Mouse (Mus musculus) CH12.LX (cell line): Measurements from ENCODE around the gene Cttnbp2nl.

Source experiments
- CTCF ChIP-seq, 2 experiments: IDR thresholded peaks in 1 of 2; conservative IDR thresholded peaks in 1 of 2; 2 replicates each; pipeline ENCODE4 v1.5.1; 2011 to 2012; ENCODE audit warnings: low read depth in 2 of 2, low read length in 2 of 2, improper control_type of control experiment in 1 of 2, inconsistent platforms in 1 of 2, mild to moderate bottlenecking in 1 of 2, moderate library complexity in 1 of 2
- E2F4 ChIP-seq: IDR thresholded peaks from 2 replicates; pipeline ENCODE4 v1.6.1; 2011; ENCODE audit warnings: low read depth, low read length, improper control_type of control experiment; ENCODE audit not compliant: insufficient replicate concordance
- EP300 ChIP-seq: IDR thresholded peaks from 2 replicates; pipeline ENCODE4 v1.6.1; 2011; ENCODE audit warnings: low read length, improper control_type of control experiment
- HCFC1 ChIP-seq: IDR thresholded peaks from 2 replicates; pipeline ENCODE4 v1.6.1; 2012; ENCODE audit warnings: low read depth, mild to moderate bottlenecking, inconsistent platforms, low read length, improper control_type of control experiment
- MAZ ChIP-seq: IDR thresholded peaks from 2 replicates; pipeline ENCODE4 v1.6.1; 2012; ENCODE audit warnings: low read depth, mild to moderate bottlenecking, inconsistent platforms, low read length, improper control_type of control experiment, moderate library complexity
- NELFE ChIP-seq: IDR thresholded peaks from 2 replicates; pipeline ENCODE4 v1.6.1; 2011; ENCODE audit warnings: low read depth, low read length, improper control_type of control experiment
- NRF1 ChIP-seq: IDR thresholded peaks from 2 replicates; pipeline ENCODE4 v1.6.1; 2014; ENCODE audit warnings: low read depth, mild to moderate bottlenecking, inconsistent platforms, low read length, improper control_type of control experiment, moderate library complexity
- RCOR1 ChIP-seq: conservative IDR thresholded peaks from 2 replicates; pipeline ENCODE4 v1.6.1; 2012; ENCODE audit warnings: low read depth, mild to moderate bottlenecking, inconsistent platforms, low read length, improper control_type of control experiment
- TCF12 ChIP-seq: IDR thresholded peaks from 2 replicates; pipeline ENCODE4 v1.6.1; 2014; ENCODE audit warnings: low read depth, mild to moderate bottlenecking, inconsistent platforms, low read length, improper control_type of control experiment
- UBTF ChIP-seq: IDR thresholded peaks from 2 replicates; pipeline ENCODE4 v1.6.1; 2012; ENCODE audit warnings: low read depth, mild to moderate bottlenecking, inconsistent platforms, low read length, improper control_type of control experiment, moderate library complexity
- USF1 ChIP-seq: IDR thresholded peaks from 2 replicates; pipeline ENCODE4 v1.6.1; 2014; ENCODE audit warnings: low read depth, mild to moderate bottlenecking, inconsistent platforms, low read length, improper control_type of control experiment
- USF2 ChIP-seq: conservative IDR thresholded peaks from 2 replicates; pipeline ENCODE4 v1.6.1; 2011; ENCODE audit warnings: low read depth, low read length, improper control_type of control experiment

DNA sequence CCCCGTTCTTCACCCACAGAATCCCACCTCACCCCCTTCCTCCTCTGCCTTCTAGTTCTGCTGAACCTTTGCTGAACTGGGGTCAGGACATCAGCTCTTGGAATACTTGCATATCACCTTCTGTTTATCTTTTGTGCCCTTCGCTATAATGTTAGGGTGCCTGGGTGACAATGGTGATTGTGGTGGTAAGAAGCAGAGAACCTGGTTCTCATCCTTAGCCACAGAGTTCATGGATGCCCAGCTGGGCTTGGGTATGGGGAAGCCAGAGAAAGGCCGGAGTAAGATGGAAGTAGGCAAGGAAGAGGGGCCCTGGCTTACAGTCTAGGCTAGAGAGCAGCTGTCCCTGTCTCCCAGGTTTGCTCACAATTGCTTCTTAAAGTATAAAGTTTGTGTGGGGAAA lies 98.8 kb downstream of the Cttnbp2nl start:
- TF ChIP-seq EP300 (no peak), UBTF (no peak), CTCF (conservative IDR thresholded peaks at IDR 0.05 in 1 of 2, IDR thresholded peaks at IDR 0.05 in 1 of 2; ENCODE audit: low read depth in 2 of 2, low read length in 2 of 2) (no peak), USF1 (no peak), TCF12 (no peak), E2F4 (no peak), MAZ (no peak), RCOR1 (no peak), NRF1 (no peak), HCFC1 (no peak), USF2 (no peak), NELFE (no peak)
